Mouse (Mus musculus) heart, adult 9 months (tissue): ENCODE measurements around the gene Olfr1029.
"Not testable (repeated sequence)": the region's sequence is repeated elsewhere in the genome, so short reads cannot be mapped to it uniquely, and the experiment has no call there.

Experiments
- DNase-seq, 2 experiments: peaks; one replicate each; pipeline ENCODE4 v3.0.0; 2022; ENCODE audit warnings: low spot score in 2 of 2

Olfr1029 gene

GRCm38 (mm10) chr2:85973595-85973994, at the start of gene Olfr1029:
Gene Olfr1029, plus strand, starts transcription at chr2:85973895.
- no peak for DNase-seq

DNA sequence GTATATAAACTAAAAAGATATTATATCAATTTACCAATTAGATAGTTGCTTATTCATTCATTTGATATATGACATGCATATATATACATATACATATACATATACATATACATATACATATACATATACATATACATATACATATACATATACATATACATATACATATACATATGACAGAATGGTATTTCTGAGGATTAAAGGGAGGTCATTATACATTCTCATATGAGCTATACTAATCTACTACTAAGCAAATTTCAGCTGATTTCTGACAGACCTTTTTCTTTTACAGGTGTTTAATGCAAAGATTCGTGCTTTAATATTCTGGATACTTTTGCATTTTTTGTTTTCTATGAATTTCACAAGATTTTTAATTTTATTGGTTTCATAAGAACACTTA, 23.6 kb upstream of the Olfr1029 start, which contains the start of gene Olfr1028:
Gene Olfr1028, plus strand, starts transcription at position 301 of the 400 bp plus-strand sequence.
- no peak for DNase-seq

GRCm38 (mm10) chr2:85978976-85979375, 5.3 kb downstream of the Olfr1029 start, which contains the start of gene Olfr1030:
Gene Olfr1030, plus strand, starts transcription at chr2:85979276.
- DNase-seq: no peak

DNA sequence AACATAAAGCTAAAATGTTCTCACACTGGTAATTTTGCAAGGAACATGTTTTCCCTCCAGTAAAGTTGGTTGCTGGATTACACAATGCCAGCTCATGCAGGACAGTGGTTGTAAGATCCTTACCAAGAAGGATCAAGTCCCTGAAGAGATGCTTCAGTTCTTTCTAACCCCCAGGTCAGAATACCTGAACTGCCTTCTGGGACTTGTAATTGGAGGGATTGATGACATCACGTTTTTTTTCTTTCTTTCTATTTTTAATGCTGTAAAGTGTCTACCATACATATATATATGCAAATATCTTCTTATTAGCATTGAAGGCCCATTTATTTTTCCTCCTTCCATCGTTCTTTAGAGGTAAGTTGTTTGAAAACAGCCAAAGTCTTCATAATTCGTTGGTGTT, 16.3 kb downstream of the Olfr1029 start, which contains the start of gene Olfr1031:
Gene Olfr1031, plus strand, starts transcription at position 301 of the 400 bp plus-strand sequence.
- DNase-seq: no peak

- DNase-seq: no peak
Measured at GRCm38 (mm10) chr2:86005240-86005639, 31.5 kb downstream of the Olfr1029 start, which contains the start of gene Olfr1032. Gene Olfr1032, plus strand, starts transcription at chr2:86005540.

- DNase-seq: peak; percentile 45 to 66
Measured at GRCm38 (mm10) chr2:86020406-86020805, 46.7 kb downstream of the Olfr1029 start, which contains the start of gene Olfr1033. Gene Olfr1033, plus strand, starts transcription at chr2:86020633.

- not testable (repeated sequence) for DNase-seq
Measured at GRCm38 (mm10) chr2:86021518-86021917, 47.8 kb downstream of the Olfr1029 start.
